Mouse (Mus musculus) urinary bladder, postnatal 36 days (tissue): Measurements from ENCODE around the gene Dedd2.

Experiments
- DNase-seq, 2 experiments: peaks; one replicate each; pipeline ENCODE4 v3.0.0; 2022; ENCODE audit warnings: low spot score in 2 of 2, mixed read lengths in 1 of 2

The Dedd2 gene

DNA sequence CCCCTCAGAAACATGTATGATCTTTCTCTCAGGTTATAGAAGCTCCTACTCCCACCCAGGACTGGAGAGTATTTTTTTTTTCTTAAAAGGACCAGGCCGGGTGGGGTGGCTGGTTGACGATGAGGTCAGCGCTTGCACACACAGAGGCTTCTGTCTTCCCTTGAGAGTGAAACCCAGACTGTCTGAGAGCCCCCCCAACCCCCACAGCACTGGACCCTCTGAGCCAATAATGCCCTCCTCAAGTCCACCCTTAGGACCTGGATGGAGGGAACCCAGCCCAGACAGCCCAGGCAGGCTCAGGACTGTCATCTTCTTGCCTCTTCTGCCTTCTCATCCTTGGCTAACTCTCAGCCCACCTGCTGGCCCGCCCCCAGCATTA lies 26.3 kb upstream of the Dedd2 start:
- DNase-seq, result no peak

DNA sequence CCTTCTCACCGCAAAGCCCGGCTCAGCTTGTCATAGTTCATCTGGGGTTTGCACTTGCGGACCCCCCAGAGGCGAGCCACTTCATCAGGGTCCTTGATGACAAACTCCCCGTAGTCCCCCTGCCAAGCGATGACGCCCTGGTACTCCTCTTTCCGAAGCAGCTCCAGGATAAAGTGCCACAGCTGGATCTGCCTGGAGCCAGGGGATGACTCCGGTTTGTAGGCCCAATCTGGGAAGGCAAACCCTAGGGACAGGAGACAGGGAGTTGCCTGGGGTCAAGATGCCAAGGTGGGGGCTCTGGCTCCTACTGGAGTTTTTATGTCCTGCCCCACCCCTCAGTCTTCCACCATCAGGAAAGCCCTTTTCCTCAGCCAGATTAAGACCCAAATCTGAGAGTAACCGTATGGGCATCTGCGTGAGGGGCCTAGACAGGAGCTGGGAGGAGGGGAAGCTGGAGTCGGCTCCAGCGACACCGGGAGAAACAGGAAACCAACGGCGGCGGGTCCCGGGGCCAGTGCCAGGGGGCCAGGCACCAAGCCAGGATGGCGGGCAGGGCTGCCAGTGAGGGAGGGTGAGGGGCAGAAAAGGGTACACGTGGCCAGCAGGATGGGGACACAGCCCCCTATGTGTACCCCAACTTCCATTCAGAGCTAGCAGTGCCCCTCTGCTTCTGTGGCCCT lies 25.8 kb upstream of the Dedd2 start:
- no peak for DNase-seq

GRCm38 (mm10) chr7:25244562-25245369 lies 24.4 kb upstream of the Dedd2 start:
- DNase-seq, result no peak

DNA sequence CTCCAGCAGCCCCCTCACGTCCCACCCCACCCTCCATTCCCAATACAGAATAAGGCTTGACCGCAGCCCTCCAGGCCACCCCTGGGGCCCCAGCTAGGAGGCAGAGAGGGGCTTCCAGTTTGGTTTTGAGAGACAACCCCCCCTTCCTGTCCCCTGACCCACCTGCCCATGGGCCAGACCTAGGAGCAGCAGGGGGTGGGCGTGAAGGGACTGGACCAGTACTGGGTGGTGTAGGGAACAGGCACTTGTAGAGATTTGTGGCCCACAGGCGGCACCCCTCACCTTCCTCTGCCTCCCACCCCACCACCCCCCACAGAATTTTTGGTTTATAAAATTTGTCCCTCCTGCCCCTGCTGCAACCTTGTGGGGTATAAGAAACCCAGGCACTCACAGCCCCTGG lies 22.9 kb upstream of the Dedd2 start:
- no peak for DNase-seq

GRCm38 (mm10) chr7:25241062-25241461 lies 20.6 kb upstream of the Dedd2 start:
- DNase-seq, result peak in 1 of 2 experiments; percentile 57

DNA sequence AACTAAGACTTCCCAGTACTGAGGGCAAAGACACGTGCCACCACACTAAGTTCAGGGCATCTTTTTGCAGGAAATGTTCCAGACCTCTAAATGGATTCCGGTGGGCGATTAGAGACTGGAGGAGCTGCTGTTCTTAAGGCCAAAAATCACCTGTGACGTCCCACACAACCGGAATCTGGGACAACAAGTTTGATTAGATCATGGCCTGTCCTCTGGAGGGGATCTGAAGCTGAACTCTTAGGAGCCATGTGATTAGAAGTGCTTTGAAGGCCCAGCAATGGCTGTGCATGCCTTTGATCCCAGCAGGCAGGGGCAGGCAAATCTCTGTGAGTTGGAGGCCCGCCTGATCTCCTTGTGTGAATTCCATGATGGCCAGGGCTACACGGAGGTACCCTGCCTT lies 20.2 kb upstream of the Dedd2 start:
- DNase-seq, result no peak

- peak; percentile 73 to 89 for DNase-seq
Measured at GRCm38 (mm10) chr7:25238829-25239623, 18.6 kb upstream of the Dedd2 start.

- peak; percentile 90 to 92 for DNase-seq
Measured at GRCm38 (mm10) chr7:25238015-25238706, 17.7 kb upstream of the Dedd2 start.

- peak; percentile 97 to 99 for DNase-seq
Measured at GRCm38 (mm10) chr7:25237249-25238014, 17.0 kb upstream of the Dedd2 start, which contains the start of gene Gsk3a. TSS of gene Gsk3a (minus strand) at chr7:25237851.

- DNase-seq, result no peak
Measured at GRCm38 (mm10) chr7:25235526-25235925, 15.1 kb upstream of the Dedd2 start.

- no peak for DNase-seq
Measured at GRCm38 (mm10) chr7:25233061-25233460, 12.6 kb upstream of the Dedd2 start.

GRCm38 (mm10) chr7:25232101-25232648 lies 11.8 kb upstream of the Dedd2 start:
- DNase-seq, result no peak

- DNase-seq, result no peak
Measured at GRCm38 (mm10) chr7:25230690-25231285, 10.4 kb upstream of the Dedd2 start.

GRCm38 (mm10) chr7:25227523-25228300 lies 7.3 kb upstream of the Dedd2 start:
- DNase-seq, result no peak

GRCm38 (mm10) chr7:25222275-25222967 lies 2.0 kb upstream of the Dedd2 start:
- DNase-seq, result no peak

- DNase-seq, result peak; percentile 95 to 98
Measured at GRCm38 (mm10) chr7:25221102-25221883, 878 bp upstream of the Dedd2 start, which contains the start of gene Zfp526. TSS of gene Zfp526 (plus strand) at chr7:25221425.

DNA sequence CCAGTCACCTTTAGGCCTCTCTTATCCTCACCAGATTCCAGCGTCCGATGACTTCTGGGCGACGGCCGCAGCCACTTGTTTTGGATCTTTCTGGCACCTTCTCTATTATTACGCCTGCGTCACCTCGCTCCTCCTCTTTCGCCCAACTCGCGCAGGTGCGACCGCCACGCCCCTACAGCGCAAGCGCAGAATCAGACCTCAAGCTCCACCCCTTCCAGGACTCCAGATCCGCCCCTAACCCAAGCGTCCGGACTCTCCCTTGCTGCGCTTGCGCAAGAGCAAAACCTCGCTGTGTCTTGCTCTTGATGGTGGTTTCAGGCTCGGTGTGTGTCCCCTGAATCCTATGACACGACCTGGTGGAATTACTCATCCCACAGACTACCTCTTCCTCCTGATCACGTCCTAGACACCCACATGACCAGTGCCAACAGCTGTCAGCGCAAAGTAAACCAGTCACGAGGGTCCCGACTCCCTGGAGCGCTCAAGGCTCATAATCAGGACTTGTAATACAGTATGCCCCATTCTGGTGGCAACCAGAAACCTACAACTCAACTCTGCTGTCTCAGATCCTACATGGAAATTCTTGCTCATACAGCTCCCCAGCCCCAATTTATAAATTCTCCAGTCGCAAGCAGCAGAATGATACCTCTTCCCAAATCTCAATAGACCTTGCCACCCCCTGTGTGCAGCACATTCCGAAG lies 509 bp downstream of the Dedd2 start:
- DNase-seq, result peak; percentile 95 to 97
